In the genomic region with DNA sequence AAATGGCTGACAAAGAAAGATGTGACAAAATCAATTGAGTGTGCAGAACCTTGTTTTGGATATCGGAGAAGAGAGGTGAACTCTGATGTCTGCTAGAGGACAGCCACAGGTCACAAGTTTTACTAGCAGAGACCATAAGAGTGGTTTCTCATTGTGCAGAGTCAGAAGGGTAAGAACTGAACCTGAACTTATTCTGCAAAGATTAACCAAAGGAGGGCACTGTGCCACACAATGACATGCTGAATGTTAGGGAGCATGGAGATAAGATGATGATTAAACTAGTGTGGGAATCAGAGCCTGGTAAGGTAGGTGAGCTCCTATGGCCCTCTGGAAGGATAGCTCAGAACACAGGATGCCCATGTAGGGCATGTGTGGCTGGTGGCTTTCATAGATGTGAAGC, we compare ENCODE assay signal across 37 mouse cellular contexts. TPM values are rescaled to one million over a fixed set of nuclear protein-coding genes. Genes with fewer than 3 reads are reported as not detected.
DNase-seq lines count a peak whose midpoint lies in the region; ATAC-seq and TF ChIP-seq lines count a peak whose summit lies in the region.
"Had no signal": no experiment of that assay in that cellular context is flagged by ENCODE, and none has a peak within 500 bp of the region (broad histone marks: within the 10 kb centered on the region; RNA-seq: fewer than 3 reads in every experiment).

No protein-coding gene starts in this region.

- WGBS in kidney, embryonic 15.5 days, result 54% methylated on average over 1 of the region's 1 CpGs

- 0 out of 2 replicates have a peak, but pooled peaks have one; percentile 43 for ATAC-seq in erythroblast, adult 5-6 weeks (replicated peaks; ENCODE audit: low FRiP score, poor library complexity, severe bottlenecking)
- ATAC-seq in kidney, embryonic 15.5 days (replicated peaks; ENCODE audit: low FRiP score), result peak; percentile 60; the same call in 1 of the 2 replicates
- ATAC-seq: forebrain, embryonic 15.5 days; hindbrain, embryonic 16.5 days; midbrain, embryonic 16.5 days had no signal

- H3K9me3 ChIP-seq in kidney, embryonic 15.5 days (replicated peaks), result no peaks in the 10 kb centered on the region
- H3K9me3 ChIP-seq: embryonic facial prominence, embryonic 12.5 days; forebrain, embryonic 10.5 days; forebrain, embryonic 15.5 days; G1E; hindbrain, embryonic 10.5 days; midbrain, embryonic 10.5 days; stomach, embryonic 15.5 days had no signal

- H3K27me3 ChIP-seq in kidney, embryonic 15.5 days, result no peaks in the 10 kb centered on the region
- H3K27me3 ChIP-seq: embryonic facial prominence, embryonic 12.5 days; forebrain, embryonic 15.5 days; stomach, embryonic 15.5 days had no signal

- intact Hi-C loops in left cerebral cortex, adult 2 months (cut with DNase I), result no loop called here

- no peak overlapping the region for H3K4me3 ChIP-seq in kidney, embryonic 15.5 days (replicated peaks)
- H3K4me3 ChIP-seq in left cerebral cortex, adult 2 months, result no peak overlapping the region
- H3K4me3 ChIP-seq: embryonic facial prominence, embryonic 12.5 days; forebrain, embryonic 10.5 days; forebrain, embryonic 15.5 days; hindbrain, embryonic 10.5 days; midbrain, embryonic 10.5 days; stomach, embryonic 15.5 days had no signal

- TF ChIP-seq CTCF in left cerebral cortex, adult 2 months (IDR thresholded peaks at IDR 0.05), result no peak

- no peak overlapping the region for H3K9ac ChIP-seq in kidney, embryonic 15.5 days
- H3K9ac ChIP-seq: embryonic facial prominence, embryonic 12.5 days; forebrain, embryonic 15.5 days; liver, embryonic 14.5 days; stomach, embryonic 15.5 days had no signal

- no peak overlapping the region for H3K4me2 ChIP-seq in kidney, embryonic 15.5 days
- H3K4me2 ChIP-seq: embryonic facial prominence, embryonic 12.5 days; forebrain, embryonic 15.5 days; stomach, embryonic 15.5 days had no signal

- H3K36me3 ChIP-seq in kidney, embryonic 15.5 days, result no peaks in the 10 kb centered on the region
- H3K36me3 ChIP-seq: embryonic facial prominence, embryonic 12.5 days; forebrain, embryonic 10.5 days; forebrain, embryonic 15.5 days; G1E; hindbrain, embryonic 10.5 days; midbrain, embryonic 10.5 days; stomach, embryonic 15.5 days had no signal

- no peak overlapping the region for H3K27ac ChIP-seq in kidney, embryonic 15.5 days
- H3K27ac ChIP-seq in left cerebral cortex, adult 2 months, result no peak overlapping the region
- H3K27ac ChIP-seq: embryonic facial prominence, embryonic 12.5 days; forebrain, embryonic 10.5 days; forebrain, embryonic 15.5 days; hindbrain, embryonic 10.5 days; liver, embryonic 14.5 days; midbrain, embryonic 10.5 days; stomach, embryonic 15.5 days had no signal

- peak; percentile 45 for DNase-seq in heart, adult 11 months
- no peak for DNase-seq in heart, adult 9 months (ENCODE audit: low spot score in 2 of 2)
- DNase-seq in kidney, postnatal 25 days, result peak; percentile 80 to 84
- DNase-seq in left cerebral cortex, adult 2 months (ENCODE audit: extremely low spot score in 1 of 2, low spot score in 2 of 2), result no peak
- DNase-seq in urinary bladder, postnatal 4 days (ENCODE audit: low spot score in 2 of 2), result no peak
- DNase-seq: adrenal gland, postnatal 14 days; cerebellum, adult 11-12 months; cerebellum, adult 9-11 months; embryo, embryonic 11 days; heart, postnatal 14 days; left cerebral cortex, postnatal 4 days; lung, adult 2 months; lung, postnatal 10 days; right cerebral cortex, postnatal 25 days; thymus, postnatal 14 days had no signal

- H3K4me1 ChIP-seq in kidney, embryonic 15.5 days, result peaks cover 3% of the 10 kb centered on the region; the same call in 1 of the 2 replicates
- H3K4me1 ChIP-seq: embryonic facial prominence, embryonic 12.5 days; forebrain, embryonic 10.5 days; forebrain, embryonic 15.5 days; hindbrain, embryonic 10.5 days; midbrain, embryonic 10.5 days; stomach, embryonic 15.5 days had no signal

RNA-seq across cellular contexts. Expression of a gene that starts 4.7 kb away (rescaled TPM):
- total RNA-seq in erythroblast, adult 5-6 weeks (2015; ENCODE audit: low replicate concordance), result not detected in 2 replicates
- total RNA-seq in erythroblast, adult 5-6 weeks (2017; ENCODE audit: low replicate concordance), result not detected in 2 replicates
- polyA plus RNA-seq in kidney, embryonic 15.5 days (2015; fragmentation: Nextera tagmentation; extraction: Ambion mirVana), result 27.5 and 28.9 TPM in 2 replicates
- total RNA-seq in left cerebral cortex, adult 2 months (2021), result not detected
- total RNA-seq: gastrocnemius, postnatal 4 days; heart, postnatal 14 days; layer of hippocampus, adult 18-20 months; layer of hippocampus, postnatal 10 days; left cerebral cortex, adult 8-10 months had no signal
- polyA plus RNA-seq: embryonic facial prominence, embryonic 12.5 days; forebrain, embryonic 15.5 days; frontal cortex, adult 2 months; G1E; heart, embryonic 14.5 days; hindbrain, embryonic 10.5 days; hindbrain, embryonic 16.5 days; midbrain, embryonic 10.5 days; midbrain, embryonic 16.5 days; neural tube, embryonic 11.5 days had no signal

RNA-seq across cellular contexts. Expression of a gene that starts 9.9 kb away (rescaled TPM):
- 5.6 and 20.9 TPM in 2 replicates for total RNA-seq in erythroblast, adult 5-6 weeks (2015; ENCODE audit: low replicate concordance)
- total RNA-seq in erythroblast, adult 5-6 weeks (2017; ENCODE audit: low replicate concordance), result 5.4 and 9.1 TPM in 2 replicates
- polyA plus RNA-seq in kidney, embryonic 15.5 days (2015; fragmentation: Nextera tagmentation; extraction: Ambion mirVana), result 10.7 TPM in 2 replicates
- total RNA-seq in left cerebral cortex, adult 2 months (2021), result 1 to 10 TPM; 1.8 to 1.9 TPM
- total RNA-seq: gastrocnemius, adult 8-10 months; neutrophil, adult 5-6 weeks had no signal
- polyA plus RNA-seq: G1E had no signal

RNA-seq across cellular contexts. Expression of a gene that starts 16.1 kb away (rescaled TPM):
- not detected in 2 replicates for total RNA-seq in erythroblast, adult 5-6 weeks (2015; ENCODE audit: low replicate concordance)
- total RNA-seq in erythroblast, adult 5-6 weeks (2017; ENCODE audit: low replicate concordance), result 0.70 and 1.0 TPM in 2 replicates
- 1.2 and 1.8 TPM in 2 replicates for polyA plus RNA-seq in kidney, embryonic 15.5 days (2015; fragmentation: Nextera tagmentation; extraction: Ambion mirVana)
- under 1 TPM in 1 of 2 experiments, not detected in 1; 0.32 TPM for total RNA-seq in left cerebral cortex, adult 2 months (2021)
- total RNA-seq: heart, adult 8-10 months; heart, postnatal 14 days; layer of hippocampus, adult 18-20 months; layer of hippocampus, postnatal 10 days had no signal
- polyA plus RNA-seq: embryonic facial prominence, embryonic 12.5 days; forebrain, embryonic 15.5 days; G1E; heart, embryonic 14.5 days; hindbrain, embryonic 10.5 days; hindbrain, embryonic 16.5 days; midbrain, embryonic 10.5 days; midbrain, embryonic 16.5 days; neural tube, embryonic 11.5 days had no signal

RNA-seq across cellular contexts. Expression of a gene that starts 29.9 kb away (rescaled TPM):
- not detected in 2 replicates for total RNA-seq in erythroblast, adult 5-6 weeks (2015; ENCODE audit: low replicate concordance)
- not detected in 2 replicates for total RNA-seq in erythroblast, adult 5-6 weeks (2017; ENCODE audit: low replicate concordance)
- polyA plus RNA-seq in kidney, embryonic 15.5 days (2015; fragmentation: Nextera tagmentation; extraction: Ambion mirVana), result not detected in 2 replicates
- total RNA-seq in left cerebral cortex, adult 2 months (2021), result under 1 TPM in 1 of 2 experiments, not detected in 1; 0.34 TPM
- total RNA-seq: gastrocnemius, adult 8-10 months; layer of hippocampus, postnatal 10 days had no signal
- polyA plus RNA-seq: embryonic facial prominence, embryonic 12.5 days; forebrain, embryonic 10.5 days; forebrain, embryonic 15.5 days; frontal cortex, adult 2 months; G1E; heart, embryonic 14.5 days; hindbrain, embryonic 10.5 days; hindbrain, embryonic 16.5 days; midbrain, embryonic 10.5 days; midbrain, embryonic 16.5 days; neural tube, embryonic 11.5 days; stomach, embryonic 15.5 days had no signal

RNA-seq across cellular contexts. Expression of a gene that starts 31.1 kb away (rescaled TPM):
- 1.7 TPM in 1 of 2 replicates, not detected in the other for total RNA-seq in erythroblast, adult 5-6 weeks (2015; ENCODE audit: low replicate concordance)
- total RNA-seq in erythroblast, adult 5-6 weeks (2017; ENCODE audit: low replicate concordance), result 0.17 and 0.70 TPM in 2 replicates
- polyA plus RNA-seq in kidney, embryonic 15.5 days (2015; fragmentation: Nextera tagmentation; extraction: Ambion mirVana), result 1.3 and 1.8 TPM in 2 replicates
- total RNA-seq in left cerebral cortex, adult 2 months (2021), result under 1 TPM in 1 of 2 experiments, not detected in 1; 0.19 TPM
- total RNA-seq: gastrocnemius, adult 8-10 months had no signal
- polyA plus RNA-seq: G1E had no signal

Comparison
In these comparisons a context has a peak if more than half of its experiments do, and no peak if none do; other contexts are left out.
1. DNase-seq: peak in heart, adult 11 months (single experiment) and kidney, postnatal 25 days (2 of 2); none in heart, adult 9 months (0 of 2), left cerebral cortex, adult 2 months (0 of 2) and urinary bladder, postnatal 4 days (0 of 2).